Mouse (Mus musculus) midbrain, postnatal 0 days (tissue): ENCODE data around the gene Gm28635. TPM values are rescaled to one million over a fixed set of nuclear protein-coding genes. Genes with fewer than 3 reads are reported as not detected.

Source experiments
- ATAC-seq: fragments of 200-750 bp; cut with Nextera tagmentation; 2 replicates; pipeline ENCODE4 v1.8.0; 2017; ENCODE audit warnings: moderate number of reproducible peaks, mild to moderate bottlenecking, moderate TSS enrichment, moderate library complexity; ENCODE audit not compliant: low FRiP score
- DNase-seq: peaks from one replicate; pipeline ENCODE4 v3.0.0-alpha.2; 2015; ENCODE audit warnings: low spot score
- H3K27ac ChIP-seq: fragments of 300-500 bp; sonication (generic); 2 replicates; pipeline ENCODE4 v1.5.1; 2014; ENCODE audit warnings: low read depth, mild to moderate bottlenecking, low read length, mixed read lengths
- H3K27me3 ChIP-seq: fragments of 300-500 bp; sonication (generic); 2 replicates; pipeline ENCODE4 v1.6.1; 2014; ENCODE audit warnings: low read length, control low read depth, mixed read lengths; ENCODE audit not compliant: insufficient read depth
- H3K36me3 ChIP-seq: fragments of 300-500 bp; sonication (generic); 2 replicates; pipeline ENCODE4 v1.6.1; 2014; ENCODE audit warnings: low read length, control low read depth, mixed read lengths; ENCODE audit not compliant: insufficient read depth
- H3K4me1 ChIP-seq: fragments of 300-500 bp; sonication (generic); 2 replicates; pipeline ENCODE4 v1.6.1; 2014; ENCODE audit warnings: mild to moderate bottlenecking, control low read depth, antibody characterized with exemption, low read length, mixed read lengths; ENCODE audit not compliant: insufficient read depth
- H3K4me2 ChIP-seq: fragments of 300-500 bp; sonication (generic); 2 replicates; pipeline ENCODE4 v1.6.1; 2014; ENCODE audit warnings: low read depth, mild to moderate bottlenecking, low read length, mixed read lengths; ENCODE audit not compliant: poor library complexity, severe bottlenecking
- H3K4me3 ChIP-seq: fragments of 300-500 bp; sonication (generic); 2 replicates; pipeline ENCODE4 v1.5.1; 2014; ENCODE audit warnings: low read depth, mild to moderate bottlenecking, low read length, moderate library complexity
- H3K9ac ChIP-seq: fragments of 300-500 bp; sonication (generic); replicated peaks from 2 replicates; pipeline ENCODE4 v1.6.1; 2014; ENCODE audit warnings: mild to moderate bottlenecking, low read length, moderate library complexity, mixed read lengths; ENCODE audit not compliant: poor library complexity, severe bottlenecking
- H3K9me3 ChIP-seq: fragments of 300-500 bp; sonication (generic); 2 replicates; pipeline ENCODE4 v1.6.1; 2016; ENCODE audit warnings: low read length, control low read depth
- CTCF ChIP-seq: IDR thresholded peaks from 2 replicates; pipeline ENCODE4 v1.5.1; 2016; ENCODE audit warnings: antibody characterized with exemption, mild to moderate bottlenecking
- WGBS: fragments of 180-500 bp; shearing (Covaris S2); extraction: QIAGEN DNeasy Blood & Tissue Kit; methylation state at CpG from one replicate; pipeline ENCODE4 v1.1.7; 2014; 5-methylcytosine and 5-hydroxymethylcytosine counted together
- polyA plus RNA-seq: library from polyadenylated mRNA; unstranded; fragments of >200 nt; fragmentation: Nextera tagmentation; extraction: Ambion mirVana; gene quantifications from 2 replicates; pipeline ENCODE4 v1.2.1, GENCODE M21; 2015
- total RNA-seq: library from RNA; depleted of rRNA; stranded (reverse); fragments of >200 nt; gene quantifications from 2 replicates; pipeline ENCODE4 v1.2.3, GENCODE M21; 2014; rRNA removed

Gm28635 gene
- total and polyA plus RNA-seq, 2 experiments from 2014 or later: not detected

DNA sequence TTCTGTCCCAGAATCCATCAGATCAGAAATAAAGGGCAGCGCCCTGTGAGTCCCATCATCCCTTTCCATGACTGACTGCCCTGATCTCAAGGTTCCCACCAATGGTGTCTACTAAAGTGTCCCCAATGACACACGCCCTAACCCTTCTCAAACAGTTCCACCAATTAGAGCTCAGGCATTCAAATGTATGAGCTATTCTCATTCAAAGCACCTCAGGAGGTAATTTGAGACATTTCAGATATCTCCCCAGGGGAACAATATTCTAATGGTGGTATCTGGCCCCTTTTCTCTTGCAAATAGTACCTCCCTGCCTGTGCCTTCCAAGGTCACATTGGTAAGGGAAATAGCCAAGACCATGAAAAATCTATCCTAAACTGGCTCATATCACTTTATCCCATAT, 98.5 kb downstream of the Gm28635 start:
- ATAC-seq (no peak), DNase-seq (no peak)
- 84% methylated on average over 2 of the region's 2 CpGs for WGBS
- 0 out of 2 replicates have a peak, but pooled peaks cover 3% of the 10 kb centered on the region for H3K36me3 ChIP-seq
- no peak overlapping the region for H3K9ac ChIP-seq
- no peaks in the 10 kb centered on the region for H3K9me3 ChIP-seq
- no peak overlapping the region for H3K27ac ChIP-seq
- no peaks in the 10 kb centered on the region for H3K4me1 ChIP-seq
- H3K4me3 ChIP-seq: no peak overlapping the region
- TF ChIP-seq CTCF: no peak
- H3K4me2 ChIP-seq: no peak overlapping the region
- no peaks in the 10 kb centered on the region for H3K27me3 ChIP-seq

DNA sequence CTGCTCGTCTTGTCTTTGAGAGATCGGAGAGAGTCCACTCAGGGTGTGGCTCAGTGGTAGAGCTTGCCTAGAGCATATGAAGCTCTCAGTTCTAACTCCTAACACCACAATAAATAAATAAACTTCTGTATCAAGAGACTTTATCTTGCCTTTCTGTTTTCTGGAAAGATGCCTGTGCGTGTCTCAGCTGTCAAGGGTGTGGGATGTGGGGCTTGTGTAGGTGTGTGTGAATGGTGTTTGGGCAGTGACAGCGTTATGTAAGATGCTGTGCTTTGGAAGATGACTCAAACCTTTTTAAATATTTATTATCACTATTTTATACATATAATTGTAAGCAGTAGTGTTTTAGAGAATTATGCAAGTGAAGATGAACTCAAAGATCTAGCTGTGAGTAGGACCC, 103.7 kb downstream of the Gm28635 start:
- Histone ChIP-seq H3K9ac (no peak overlapping the region), H3K27me3 (no peaks in the 10 kb centered on the region), H3K4me1 (no peaks in the 10 kb centered on the region), H3K4me2 (no peak overlapping the region), H3K27ac (no peak overlapping the region), H3K9me3 (no peaks in the 10 kb centered on the region), H3K4me3 (no peak overlapping the region), H3K36me3 (0 out of 2 replicates have a peak, but pooled peaks cover 3% of the 10 kb centered on the region)
- TF ChIP-seq CTCF: no peak
- no peak for DNase-seq
- ATAC-seq: no peak
- 91% methylated on average over 4 of the region's 4 CpGs for WGBS

DNA sequence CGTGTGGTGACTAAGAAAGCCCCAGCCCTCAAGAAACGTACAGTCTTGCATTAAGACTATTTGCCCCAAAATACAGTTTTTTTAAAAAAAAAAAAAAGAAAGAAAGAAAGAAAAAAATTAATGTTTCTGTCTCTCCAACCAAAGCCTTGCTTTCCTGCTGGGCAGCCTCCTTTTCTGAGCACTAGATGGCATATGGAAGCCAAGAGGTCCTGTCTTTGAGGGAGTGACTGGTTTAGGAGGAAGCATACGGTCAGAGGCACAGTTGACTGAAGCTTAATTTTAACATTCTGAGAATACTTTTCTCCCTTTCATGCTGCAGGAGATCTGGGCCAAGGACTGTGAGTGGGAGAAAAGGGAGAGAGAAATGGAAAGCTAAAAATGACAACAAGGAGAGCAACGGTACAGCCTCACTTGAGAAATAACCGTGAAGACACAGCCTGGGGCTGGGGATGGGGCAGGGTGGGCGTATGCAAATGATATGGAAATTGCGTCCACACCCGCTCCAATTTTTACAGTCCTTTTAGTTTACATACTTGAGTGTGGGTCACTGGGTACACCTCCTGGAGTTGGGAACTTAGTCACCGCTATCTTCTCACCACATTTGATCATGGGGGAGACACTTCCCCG, 120.8 kb downstream of the Gm28635 start:
- Histone ChIP-seq H3K27ac (no peak overlapping the region), H3K4me2 (peak overlapping the region; percentile 19; the same call in 1 of the 2 replicates), H3K27me3 (no peaks in the 10 kb centered on the region), H3K9me3 (no peaks in the 10 kb centered on the region), H3K36me3 (no peaks in the 10 kb centered on the region), H3K4me1 (no peaks in the 10 kb centered on the region), H3K4me3 (no peak overlapping the region), H3K9ac (no peak overlapping the region)
- WGBS: 51% methylated on average over 10 of the region's 10 CpGs
- TF ChIP-seq CTCF: peak; percentile 63
- peak; percentile 23 for DNase-seq
- no peak for ATAC-seq

Other genes with a start within 250 kb of the Gm28635 start
- gene Tfpi, start 201.3 kb downstream of the Gm28635 start, total RNA-seq: 10.0 and 10.4 TPM in 2 replicates
- gene Tfpi, start 201.3 kb downstream of the Gm28635 start, polyA plus RNA-seq: 13.2 and 13.3 TPM in 2 replicates
- gene Ctnnd1, start 27.3 kb downstream of the Gm28635 start, total RNA-seq: 81.1 and 82.9 TPM in 2 replicates
- 13.7 and 15.8 TPM in 2 replicates for gene Ctnnd1, start 27.3 kb downstream of the Gm28635 start, polyA plus RNA-seq
- gene Btbd18, start 19.0 kb downstream of the Gm28635 start, total RNA-seq: not detected in 2 replicates
- 0.27 and 0.35 TPM in 2 replicates for gene Btbd18, start 19.0 kb downstream of the Gm28635 start, polyA plus RNA-seq
- gene Selenoh, start 7.3 kb downstream of the Gm28635 start, total RNA-seq: 180 and 269 TPM in 2 replicates
- gene Selenoh, start 7.3 kb downstream of the Gm28635 start, polyA plus RNA-seq: 210 and 211 TPM in 2 replicates
- gene Med19, start 361 bp upstream of the Gm28635 start, total RNA-seq: 43.0 and 45.3 TPM in 2 replicates
- 47.4 and 49.5 TPM in 2 replicates for gene Med19, start 361 bp upstream of the Gm28635 start, polyA plus RNA-seq
- 149 and 154 TPM in 2 replicates for gene Tmx2, start 1.1 kb upstream of the Gm28635 start, total RNA-seq
- 303 and 328 TPM in 2 replicates for gene Tmx2, start 1.1 kb upstream of the Gm28635 start, polyA plus RNA-seq
- gene Zdhhc5, start 37.1 kb upstream of the Gm28635 start, total RNA-seq: 39.0 and 39.4 TPM in 2 replicates
- gene Zdhhc5, start 37.1 kb upstream of the Gm28635 start, polyA plus RNA-seq: 14.5 and 17.9 TPM in 2 replicates
- gene Clp1, start 49.3 kb upstream of the Gm28635 start, total RNA-seq: 12.6 TPM in 2 replicates
- 12.5 and 13.4 TPM in 2 replicates for gene Clp1, start 49.3 kb upstream of the Gm28635 start, polyA plus RNA-seq
- gene Ypel4, start 56.0 kb upstream of the Gm28635 start, total RNA-seq: 12.9 and 15.0 TPM in 2 replicates
- gene Ypel4, start 56.0 kb upstream of the Gm28635 start, polyA plus RNA-seq: 14.3 and 14.7 TPM in 2 replicates
- 0.88 and 1.1 TPM in 2 replicates for gene Gm19426, start 65.6 kb upstream of the Gm28635 start, total RNA-seq
- 2.1 and 2.4 TPM in 2 replicates for gene Gm19426, start 65.6 kb upstream of the Gm28635 start, polyA plus RNA-seq
- 19.9 and 20.9 TPM in 2 replicates for gene Serping1, start 97.4 kb upstream of the Gm28635 start, total RNA-seq
- 30.6 and 31.9 TPM in 2 replicates for gene Serping1, start 97.4 kb upstream of the Gm28635 start, polyA plus RNA-seq
- gene Ube2l6, start 120.8 kb upstream of the Gm28635 start, total RNA-seq: 14.0 and 16.5 TPM in 2 replicates
- gene Ube2l6, start 120.8 kb upstream of the Gm28635 start, polyA plus RNA-seq: 14.2 and 15.1 TPM in 2 replicates
- gene Smtnl1, start 144.6 kb upstream of the Gm28635 start, total RNA-seq: not detected in 2 replicates
- not detected in 2 replicates for gene Smtnl1, start 144.6 kb upstream of the Gm28635 start, polyA plus RNA-seq
- gene Timm10, start 149.0 kb upstream of the Gm28635 start, total RNA-seq: 43.6 and 62.5 TPM in 2 replicates
- 85.0 and 99.0 TPM in 2 replicates for gene Timm10, start 149.0 kb upstream of the Gm28635 start, polyA plus RNA-seq
- 0.99 and 1.8 TPM in 2 replicates for gene Slc43a1, start 160.8 kb upstream of the Gm28635 start, total RNA-seq
- gene Slc43a1, start 160.8 kb upstream of the Gm28635 start, polyA plus RNA-seq: 0.34 and 0.46 TPM in 2 replicates
- 7.7 and 11.4 TPM in 2 replicates for gene Rtn4rl2, start 208.7 kb upstream of the Gm28635 start, total RNA-seq
- 6.3 and 6.5 TPM in 2 replicates for gene Rtn4rl2, start 208.7 kb upstream of the Gm28635 start, polyA plus RNA-seq